Mouse (Mus musculus): ENCODE data around the gene Son. TPM values are rescaled to one million over a fixed set of nuclear protein-coding genes. Genes with fewer than 3 reads are reported as not detected.

Gene Son
- 142 TPM in 2 replicates for polyA plus RNA-seq (2015; fragmentation: Nextera tagmentation; extraction: Ambion mirVana)

DNA sequence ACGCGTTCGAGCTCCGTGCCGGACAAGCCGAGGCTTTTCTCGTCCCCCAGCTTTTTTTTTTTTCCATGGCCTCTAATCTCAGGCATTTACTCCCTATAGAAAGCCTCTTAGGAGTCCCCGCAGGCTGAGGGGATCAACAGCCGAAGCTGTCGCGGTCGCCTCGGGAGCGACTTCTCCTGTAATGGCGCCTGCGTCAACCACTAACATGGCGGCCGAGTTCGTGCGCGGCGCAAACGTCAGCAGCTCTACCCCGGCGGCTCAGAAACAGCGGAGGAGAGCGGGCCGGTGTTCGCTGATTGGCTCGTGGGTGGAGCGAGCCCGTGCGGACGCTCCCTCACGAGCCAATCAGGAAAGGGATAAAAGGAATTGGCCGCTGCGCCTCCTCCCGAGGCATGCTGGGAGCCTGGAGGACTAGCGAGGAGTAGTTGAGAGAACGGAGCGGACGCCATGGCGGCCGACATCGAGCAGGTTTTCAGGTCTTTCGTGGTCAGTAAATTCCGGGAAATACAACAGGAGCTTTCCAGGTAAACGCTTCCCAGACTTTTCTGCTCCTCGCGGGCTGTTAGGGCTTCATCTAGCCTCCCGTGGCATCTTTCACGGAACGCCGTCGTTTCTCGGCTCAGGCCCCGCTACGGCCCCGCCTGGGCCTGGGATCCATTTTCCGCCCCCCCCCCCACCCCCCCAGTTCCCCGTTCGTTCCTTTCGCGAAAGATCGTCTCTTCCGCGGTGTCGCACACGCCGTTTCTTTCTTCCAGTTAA, at the start of gene Son:
Son (plus strand) TSS at position 46 of the 759 bp plus-strand sequence.
- H3K4me1 ChIP-seq = peaks cover 31% of the 10 kb centered on the region
- no peaks in the 10 kb centered on the region for H3K27me3 ChIP-seq
- H3K4me3 ChIP-seq = peak within 1 kb of the TSS; percentile 91
- H3K4me2 ChIP-seq (replicated peaks) = peak within 1 kb of the TSS; percentile 86
- peak within 1 kb of the TSS; percentile 79 for H3K9ac ChIP-seq (replicated peaks)
- H3K36me3 ChIP-seq = peaks cover 10% of the 10 kb centered on the region
- peak; percentile 98 for ATAC-seq (replicated peaks)
- WGBS = under 1% methylated on average over 69 of the region's 70 CpGs
- no peaks in the 10 kb centered on the region for H3K9me3 ChIP-seq
- H3K27ac ChIP-seq (replicated peaks) = peak within 1 kb of the TSS; percentile 99

DNA sequence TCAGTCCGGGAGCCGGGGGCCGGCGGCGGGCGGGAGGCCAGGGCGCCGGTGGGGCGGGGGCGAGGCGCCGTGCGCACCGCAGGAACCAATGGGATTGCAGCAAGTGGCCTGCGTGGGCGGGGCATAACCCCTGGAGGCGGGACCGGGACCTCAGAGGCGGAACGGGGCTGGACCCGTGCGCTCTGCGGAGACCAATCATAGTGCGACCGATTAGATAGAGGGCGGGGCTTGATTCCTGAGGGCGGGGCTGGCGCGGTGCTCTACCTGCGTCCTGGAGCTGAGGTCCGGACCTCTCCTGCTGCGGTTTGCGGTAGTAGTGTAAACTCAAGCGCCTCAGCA, 49.7 kb upstream of the Son start, which contains the start of gene Tmem50b:
Tmem50b (minus strand) TSS at position 129 of the 339 bp plus-strand sequence.
- H3K27me3 ChIP-seq = peaks cover 6% of the 10 kb centered on the region; the same call in 1 of the 2 replicates
- peak within 1 kb of the TSS; percentile 63 for H3K27ac ChIP-seq (replicated peaks)
- WGBS = under 1% methylated on average over 34 of the region's 34 CpGs
- peak; percentile 99 for ATAC-seq (replicated peaks)
- no peaks in the 10 kb centered on the region for H3K36me3 ChIP-seq
- H3K4me3 ChIP-seq = peak within 1 kb of the TSS; percentile 66
- H3K9me3 ChIP-seq = no peaks in the 10 kb centered on the region
- H3K4me2 ChIP-seq (replicated peaks) = peak within 1 kb of the TSS; percentile 80
- peak within 1 kb of the TSS; percentile 65 for H3K9ac ChIP-seq (replicated peaks)
- peaks cover 24% of the 10 kb centered on the region for H3K4me1 ChIP-seq

DNA sequence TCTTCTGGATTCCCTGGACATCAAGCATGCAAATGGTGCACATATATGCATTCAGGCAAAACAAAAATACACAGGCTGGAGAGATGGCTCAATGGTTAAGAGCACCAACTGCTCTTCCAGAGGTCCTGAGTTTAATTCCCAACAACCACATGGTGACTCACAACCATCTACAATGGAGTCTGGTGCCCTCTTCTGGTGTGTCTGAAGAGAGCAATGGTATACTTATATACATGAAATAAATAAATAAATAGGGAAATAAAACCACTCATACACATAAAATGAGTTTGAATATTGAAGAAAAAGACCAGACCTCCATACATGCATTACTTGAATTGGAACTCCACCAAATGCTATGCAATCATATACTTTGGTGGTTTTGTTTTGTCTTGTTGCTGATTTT, 48.1 kb upstream of the Son start:
- Histone ChIP-seq H3K9me3 (no peaks in the 10 kb centered on the region), H3K4me1 (peaks cover 21% of the 10 kb centered on the region), H3K27ac (replicated peaks) (no peak overlapping the region), H3K27me3 (peaks cover 6% of the 10 kb centered on the region; the same call in 1 of the 2 replicates), H3K4me2 (replicated peaks) (no peak overlapping the region), H3K4me3 (no peak overlapping the region), H3K36me3 (no peaks in the 10 kb centered on the region), H3K9ac (replicated peaks) (no peak overlapping the region)
- no peak for ATAC-seq (replicated peaks)

DNA sequence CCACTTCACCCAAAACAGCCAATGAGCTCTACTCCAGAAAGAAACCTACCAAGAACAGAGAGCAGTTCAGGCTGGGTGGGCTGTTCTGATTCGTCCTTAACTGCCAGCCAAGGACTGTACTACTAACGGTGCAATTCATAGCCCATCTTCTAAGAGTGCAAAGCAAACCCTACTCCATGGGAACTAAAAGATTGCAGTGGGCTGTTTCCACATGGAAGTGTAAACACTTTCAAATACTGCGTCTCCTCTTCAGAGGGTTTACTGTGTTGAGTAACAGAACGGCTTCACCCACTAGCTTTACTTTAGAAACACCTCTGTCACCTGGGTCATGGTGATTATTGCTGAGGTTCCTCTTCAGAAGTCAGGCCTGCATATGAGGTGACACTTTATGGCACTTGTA, 46.2 kb upstream of the Son start:
- WGBS = 87% methylated on average over 4 of the region's 4 CpGs
- no peak overlapping the region for H3K27ac ChIP-seq (replicated peaks)
- H3K27me3 ChIP-seq = peaks cover 6% of the 10 kb centered on the region; the same call in 1 of the 2 replicates
- H3K9ac ChIP-seq (replicated peaks) = no peak overlapping the region
- no peaks in the 10 kb centered on the region for H3K36me3 ChIP-seq
- no peak for ATAC-seq (replicated peaks)
- H3K9me3 ChIP-seq = no peaks in the 10 kb centered on the region
- peaks cover 11% of the 10 kb centered on the region for H3K4me1 ChIP-seq
- H3K4me3 ChIP-seq = no peak overlapping the region
- no peak overlapping the region for H3K4me2 ChIP-seq (replicated peaks)

DNA sequence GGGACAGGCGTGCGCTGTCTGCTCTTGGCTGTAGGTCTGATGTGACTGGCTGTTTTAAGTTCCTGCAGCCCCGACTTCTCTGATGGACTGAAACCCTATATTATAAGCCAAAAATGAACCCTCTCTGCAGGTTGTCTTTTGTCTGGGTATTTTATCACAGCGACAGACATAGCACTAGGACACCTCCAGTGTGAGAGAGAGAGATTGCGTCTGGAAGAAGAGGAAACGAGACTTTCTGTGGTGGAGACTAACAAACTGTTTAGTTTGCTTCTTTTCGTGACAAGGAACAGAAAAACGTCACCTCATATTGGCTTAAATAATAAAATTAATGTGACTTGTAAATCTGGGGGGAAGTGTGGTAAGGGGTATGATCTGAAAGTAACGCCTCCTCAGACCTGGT, 45.6 kb upstream of the Son start:
- Histone ChIP-seq H3K27ac (replicated peaks) (no peak overlapping the region), H3K4me2 (replicated peaks) (no peak overlapping the region), H3K4me1 (peaks cover 6% of the 10 kb centered on the region), H3K27me3 (peaks cover 6% of the 10 kb centered on the region; the same call in 1 of the 2 replicates), H3K4me3 (no peak overlapping the region), H3K9ac (replicated peaks) (no peak overlapping the region), H3K36me3 (no peaks in the 10 kb centered on the region), H3K9me3 (no peaks in the 10 kb centered on the region)
- ATAC-seq (replicated peaks) = no peak
- 83% methylated on average over 9 of the region's 9 CpGs for WGBS

DNA sequence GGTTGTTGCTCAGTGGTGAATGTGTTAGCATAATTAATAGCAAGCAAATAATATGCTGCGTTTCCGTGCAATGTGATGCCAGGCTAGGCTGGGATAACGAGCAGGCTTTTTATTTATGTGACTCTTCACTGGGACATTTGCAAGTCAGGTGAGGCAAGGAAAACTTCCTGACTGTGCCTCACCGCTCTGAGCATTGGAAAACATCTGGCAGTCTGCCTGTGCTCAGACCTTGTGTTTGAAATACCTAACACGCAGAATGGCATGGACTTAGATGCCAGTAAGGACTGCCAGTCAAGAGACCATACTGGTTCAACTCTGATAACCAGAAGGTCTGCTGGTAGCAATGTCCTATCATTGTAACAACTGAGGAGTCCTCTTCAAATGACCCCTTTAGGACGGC, 42.1 kb upstream of the Son start:
- Histone ChIP-seq H3K27ac (replicated peaks) (no peak overlapping the region), H3K27me3 (no peaks in the 10 kb centered on the region), H3K4me3 (no peak overlapping the region), H3K4me1 (no peaks in the 10 kb centered on the region), H3K9ac (replicated peaks) (no peak overlapping the region), H3K9me3 (no peaks in the 10 kb centered on the region), H3K36me3 (no peaks in the 10 kb centered on the region), H3K4me2 (replicated peaks) (no peak overlapping the region)
- no peak for ATAC-seq (replicated peaks)
- 62% methylated on average over 6 of the region's 6 CpGs for WGBS

DNA sequence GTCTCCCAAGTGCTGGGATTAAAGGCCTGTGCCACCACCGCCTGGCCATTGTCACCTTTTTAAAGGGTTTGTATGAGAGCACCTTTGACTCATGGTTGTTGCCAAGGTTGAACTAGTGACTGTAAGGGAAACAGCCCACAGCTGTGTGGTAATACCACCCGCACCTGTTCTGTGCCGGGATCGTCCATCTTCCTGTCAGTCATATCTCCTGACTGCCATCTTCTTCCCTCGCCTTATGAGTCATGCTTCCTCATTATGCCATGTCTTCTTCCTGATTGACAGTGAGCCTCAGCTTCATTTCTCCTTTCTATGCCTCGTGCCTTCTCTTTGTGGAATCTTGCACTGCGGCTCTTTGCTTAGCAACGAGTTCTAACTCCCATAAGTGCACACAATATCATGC, 40.3 kb upstream of the Son start:
- no peak overlapping the region for H3K4me2 ChIP-seq (replicated peaks)
- WGBS = 92% methylated on average over 8 of the region's 8 CpGs
- H3K9ac ChIP-seq (replicated peaks) = no peak overlapping the region
- no peaks in the 10 kb centered on the region for H3K4me1 ChIP-seq
- H3K9me3 ChIP-seq = no peaks in the 10 kb centered on the region
- H3K4me3 ChIP-seq = no peak overlapping the region
- ATAC-seq (replicated peaks) = no peak
- no peak overlapping the region for H3K27ac ChIP-seq (replicated peaks)
- H3K27me3 ChIP-seq = no peaks in the 10 kb centered on the region
- no peaks in the 10 kb centered on the region for H3K36me3 ChIP-seq

DNA sequence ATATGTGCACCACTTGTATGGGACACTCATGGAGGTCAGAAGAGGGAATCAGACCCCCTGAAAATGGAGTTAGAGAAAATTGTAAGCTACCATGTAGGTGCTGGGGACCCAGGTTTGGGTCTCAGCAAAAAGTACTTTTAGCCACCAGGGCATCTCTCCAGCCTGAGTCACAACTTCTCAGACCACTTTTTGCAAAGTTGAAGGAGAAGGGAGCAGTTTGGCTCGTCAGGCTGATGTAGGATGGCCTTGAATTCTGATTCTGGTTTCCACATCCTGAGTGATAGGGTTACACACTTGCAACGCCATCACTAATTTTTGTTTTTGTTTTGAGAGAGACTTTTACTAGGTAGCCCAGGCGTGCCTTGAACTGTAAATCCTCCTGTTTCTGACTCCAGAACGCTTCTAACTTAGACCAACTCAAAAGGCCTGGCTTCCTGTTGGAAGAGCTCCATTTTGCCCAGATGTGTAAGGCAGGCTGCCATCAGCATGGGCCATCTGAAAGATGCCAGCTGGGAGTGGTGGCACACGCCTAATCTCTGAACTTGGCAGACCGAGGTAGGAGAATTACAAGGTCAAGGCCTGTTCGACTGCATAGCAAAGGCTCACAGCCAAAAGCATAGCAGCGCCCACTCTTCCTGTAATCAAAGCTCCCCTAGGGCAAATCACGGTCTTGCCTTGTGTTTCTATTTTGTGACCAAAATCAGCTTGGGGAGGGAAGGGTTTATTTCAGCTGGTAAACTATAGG, 37.6 kb upstream of the Son start:
- Histone ChIP-seq H3K4me2 (replicated peaks) (no peak overlapping the region), H3K9ac (replicated peaks) (no peak overlapping the region), H3K27me3 (no peaks in the 10 kb centered on the region), H3K36me3 (no peaks in the 10 kb centered on the region), H3K4me1 (no peaks in the 10 kb centered on the region), H3K9me3 (no peaks in the 10 kb centered on the region), H3K4me3 (no peak overlapping the region), H3K27ac (replicated peaks) (no peak overlapping the region)
- WGBS = 72% methylated on average over 9 of the region's 9 CpGs
- ATAC-seq (replicated peaks) = no peak

DNA sequence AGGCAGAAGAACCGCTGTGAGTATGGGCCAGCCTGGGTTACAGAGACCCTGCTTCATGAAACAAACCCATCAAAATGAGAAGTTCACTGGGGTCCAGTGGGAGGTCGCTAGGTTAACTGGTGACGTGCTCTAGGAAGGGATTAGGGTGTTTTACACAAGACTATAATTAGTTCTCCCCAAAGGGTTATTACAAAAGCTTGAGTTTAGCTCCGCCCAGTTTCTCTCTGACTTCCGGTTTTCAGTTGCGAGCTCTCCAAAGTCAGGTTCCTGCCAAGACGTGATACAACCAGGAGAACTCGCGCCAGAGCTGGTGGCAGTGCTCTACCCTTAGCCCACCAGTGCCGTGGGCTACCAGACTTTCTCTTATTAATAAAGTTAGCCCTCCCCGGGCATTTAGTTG, 36.1 kb upstream of the Son start:
- WGBS = 63% methylated on average over 11 of the region's 11 CpGs
- Histone ChIP-seq H3K9ac (replicated peaks) (no peak overlapping the region), H3K27me3 (no peaks in the 10 kb centered on the region), H3K9me3 (no peaks in the 10 kb centered on the region), H3K4me1 (no peaks in the 10 kb centered on the region), H3K27ac (replicated peaks) (no peak overlapping the region), H3K4me3 (no peak overlapping the region), H3K4me2 (replicated peaks) (no peak overlapping the region), H3K36me3 (no peaks in the 10 kb centered on the region)
- ATAC-seq (replicated peaks) = no peak

DNA sequence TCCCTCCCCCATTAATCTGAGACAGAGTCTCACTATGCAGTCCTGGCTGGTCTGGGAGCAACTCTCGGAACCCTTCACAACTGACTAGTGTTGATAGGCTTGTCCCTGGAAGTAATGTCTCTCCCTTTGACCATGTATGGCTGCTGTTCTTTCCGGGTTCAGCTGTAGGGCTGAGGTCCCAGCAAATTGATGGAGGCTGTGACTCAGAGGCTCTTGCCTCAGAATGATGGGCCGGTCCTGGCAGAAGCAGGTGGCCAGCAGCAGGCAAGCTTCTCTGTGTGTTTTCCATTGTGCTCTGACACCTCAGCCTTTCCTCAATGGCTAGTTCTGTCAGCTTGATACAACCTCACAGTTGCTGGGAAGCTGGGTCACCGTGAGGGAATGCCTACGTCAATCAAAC, 34.8 kb upstream of the Son start:
- ATAC-seq (replicated peaks) = no peak
- H3K9ac ChIP-seq (replicated peaks) = no peak overlapping the region
- 66% methylated on average over 5 of the region's 5 CpGs for WGBS
- H3K4me1 ChIP-seq = no peaks in the 10 kb centered on the region
- H3K27ac ChIP-seq (replicated peaks) = no peak overlapping the region
- no peak overlapping the region for H3K4me2 ChIP-seq (replicated peaks)
- no peak overlapping the region for H3K4me3 ChIP-seq
- H3K9me3 ChIP-seq = no peaks in the 10 kb centered on the region
- no peaks in the 10 kb centered on the region for H3K27me3 ChIP-seq
- no peaks in the 10 kb centered on the region for H3K36me3 ChIP-seq

DNA sequence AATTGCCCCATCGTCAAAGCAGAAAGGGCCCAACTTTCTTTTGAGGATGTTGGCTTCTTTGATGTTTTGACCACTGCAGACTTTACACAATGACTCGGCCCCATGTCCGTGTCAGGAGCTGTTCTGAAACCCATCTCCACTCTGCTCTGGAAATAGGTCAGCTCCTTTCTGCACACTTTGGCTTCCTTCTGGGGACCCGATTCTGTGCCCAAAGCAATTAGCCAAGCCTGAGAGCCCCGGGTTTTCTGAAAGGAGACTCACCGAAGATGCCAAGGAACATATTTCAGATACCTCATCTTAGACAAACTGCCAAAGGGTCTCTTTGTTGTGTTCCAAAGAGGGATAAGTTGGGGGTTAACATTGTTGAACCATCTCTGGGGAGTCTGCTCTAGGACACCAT, 32.8 kb upstream of the Son start:
- no peaks in the 10 kb centered on the region for H3K9me3 ChIP-seq
- 80% methylated on average over 6 of the region's 6 CpGs for WGBS
- no peak overlapping the region for H3K4me3 ChIP-seq
- no peak overlapping the region for H3K4me2 ChIP-seq (replicated peaks)
- no peak overlapping the region for H3K27ac ChIP-seq (replicated peaks)
- ATAC-seq (replicated peaks) = no peak
- H3K27me3 ChIP-seq = no peaks in the 10 kb centered on the region
- H3K9ac ChIP-seq (replicated peaks) = no peak overlapping the region
- H3K36me3 ChIP-seq = no peaks in the 10 kb centered on the region
- peaks cover 7% of the 10 kb centered on the region; the same call in 1 of the 2 replicates for H3K4me1 ChIP-seq

Measured in forebrain, embryonic 15.5 days (tissue).